Mouse (Mus musculus) ES-E14 (cell line): ENCODE data around the gene Galnt4. TPM values are rescaled to one million over a fixed set of nuclear protein-coding genes. Genes with fewer than 3 reads are reported as not detected.

Source experiments
- DNase-seq: peaks from one replicate; pipeline ENCODE4 v3.0.0-alpha.2; 2013; ENCODE audit warnings: low read depth, low spot score
- H3K27ac ChIP-seq: 2 replicates; pipeline ENCODE4 v1.5.1; 2012; ENCODE audit warnings: low read depth, mild to moderate bottlenecking, low read length, moderate library complexity, mixed read lengths; ENCODE audit not compliant: poor library complexity, insufficient read depth, severe bottlenecking
- H3K36me3 ChIP-seq: 2 replicates; pipeline ENCODE4 v1.6.1; 2012; ENCODE audit warnings: mild to moderate bottlenecking, low read length, moderate library complexity, mixed read lengths; ENCODE audit not compliant: control insufficient read depth, poor library complexity, insufficient read depth, severe bottlenecking
- H3K4me1 ChIP-seq, 2 experiments: fragments of 150-350 bp in 1 of 2; sonication (generic) in 1 of 2; 2 replicates each; pipeline ENCODE4 v1.6.1; 2012; ENCODE audit warnings: low read length in 2 of 2, mild to moderate bottlenecking in 1 of 2, mixed read lengths in 1 of 2; ENCODE audit not compliant: control insufficient read depth in 2 of 2, insufficient read depth in 2 of 2, poor library complexity in 1 of 2
- H3K4me3 ChIP-seq, 2 experiments: fragments of 150-350 bp in 1 of 2; sonication (generic) in 1 of 2; 2 replicates each; pipeline ENCODE4 v1.5.1; 2012; ENCODE audit warnings: low read length in 2 of 2, low read depth in 1 of 2, mild to moderate bottlenecking in 1 of 2, mixed read lengths in 1 of 2; ENCODE audit not compliant: insufficient read depth in 1 of 2, poor library complexity in 1 of 2, severe bottlenecking in 1 of 2
- H3K9ac ChIP-seq: 2 replicates; pipeline ENCODE4 v1.6.1; 2012; ENCODE audit warnings: low read depth, mild to moderate bottlenecking, low read length, mixed read lengths; ENCODE audit not compliant: poor library complexity, insufficient read depth, severe bottlenecking
- H3K9me3 ChIP-seq: fragments of 150-350 bp; sonication (generic); 2 replicates; pipeline ENCODE4 v1.6.1; 2012; ENCODE audit warnings: low read depth, mild to moderate bottlenecking, low read length; ENCODE audit not compliant: control insufficient read depth, insufficient read depth
- CHD2 ChIP-seq: IDR thresholded peaks from 2 replicates; pipeline ENCODE4 v1.6.1; 2014; ENCODE audit warnings: mild to moderate bottlenecking, low read depth, low read length, inconsistent platforms
- HCFC1 ChIP-seq: IDR thresholded peaks from 2 replicates; pipeline ENCODE4 v1.6.1; 2012; ENCODE audit warnings: low read length, inconsistent platforms, borderline replicate concordance; ENCODE audit not compliant: insufficient read depth
- MAFK ChIP-seq: IDR thresholded peaks from 2 replicates; pipeline ENCODE4 v1.6.1; 2014; ENCODE audit warnings: mild to moderate bottlenecking, low read depth, low read length, inconsistent platforms; ENCODE audit not compliant: insufficient read depth
- ZC3H11A ChIP-seq: IDR thresholded peaks from 2 replicates; pipeline ENCODE4 v1.6.1; 2012; ENCODE audit warnings: low read depth, mild to moderate bottlenecking, inconsistent platforms, low read length, borderline replicate concordance
- ZNF384 ChIP-seq: IDR thresholded peaks from 2 replicates; pipeline ENCODE4 v1.6.1; 2012; ENCODE audit warnings: low read depth, low read length, inconsistent platforms
- in situ Hi-C, 2 experiments: fragments of 600-800 bp; cut with MboI; formaldehyde crosslinking; loops; one replicate each; pipeline ENCODE4 v1.15.1; 2025; ENCODE audit warnings: low sequenced_read_pairs in 2 of 2, inconsistent platforms in 1 of 2; ENCODE audit not compliant: unreplicated experiment in 2 of 2
- total RNA-seq: library from RNA; depleted of rRNA; stranded (reverse); fragments of 300-350 nt; gene quantifications from 2 replicates; pipeline ENCODE4 v1.2.3, GENCODE M21; 2012

Gene Galnt4
- total RNA-seq, 1 experiment: 3.7 TPM

DNA sequence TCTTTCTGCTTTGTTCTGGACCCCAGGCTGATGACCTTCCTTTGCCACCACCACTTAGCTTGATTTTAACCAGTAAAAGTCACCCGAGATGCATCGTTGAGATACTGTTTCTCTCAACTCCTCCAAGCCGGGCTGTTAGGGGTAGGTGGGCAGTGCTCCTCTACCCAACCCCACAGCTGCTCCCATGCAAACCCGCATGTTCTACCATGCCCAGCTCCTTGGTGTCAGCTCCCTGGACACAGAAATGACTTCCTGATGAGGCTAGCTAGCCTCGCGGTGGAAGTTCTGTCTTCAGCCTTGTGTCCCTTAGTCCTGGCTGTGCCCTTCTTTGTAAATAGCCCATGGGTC is 22.7 kb upstream of the Galnt4 start:
- H3K36me3 ChIP-seq: no peaks in the 10 kb centered on the region
- H3K9me3 ChIP-seq: no peaks in the 10 kb centered on the region
- in situ Hi-C loops: no loop called here
- TF ChIP-seq CHD2 (no peak), ZC3H11A (no peak), HCFC1 (no peak), ZNF384 (no peak), MAFK (no peak)
- DNase-seq: no peak
- H3K9ac ChIP-seq: no peak overlapping the region
- no peak overlapping the region for H3K27ac ChIP-seq
- H3K4me3 ChIP-seq: no peak overlapping the region
- H3K4me1 ChIP-seq: no peaks in the 10 kb centered on the region

DNA sequence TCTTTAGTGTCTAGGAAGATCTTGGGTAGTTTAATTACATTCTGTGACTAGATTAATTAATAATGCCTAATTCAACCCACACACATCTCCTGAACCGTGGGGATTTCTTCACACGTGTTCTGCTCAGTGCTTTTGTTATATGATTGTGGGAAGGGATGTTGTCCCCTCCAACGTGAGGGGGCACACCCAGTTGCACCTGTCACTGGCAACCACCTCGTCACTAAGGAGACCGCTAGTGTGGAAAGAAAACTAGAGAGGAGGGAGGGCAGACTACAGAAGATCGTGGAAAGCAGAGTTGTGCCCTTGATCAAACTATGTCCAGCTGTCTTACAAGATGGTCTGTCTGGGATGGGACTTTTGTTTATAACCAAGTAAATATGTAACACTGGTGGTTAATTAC is 21.9 kb upstream of the Galnt4 start:
- no peak for TF ChIP-seq MAFK
- TF ChIP-seq HCFC1: no peak
- no peak for TF ChIP-seq CHD2
- TF ChIP-seq ZNF384: no peak
- no peak for TF ChIP-seq ZC3H11A
- H3K36me3 ChIP-seq: no peaks in the 10 kb centered on the region
- H3K4me1 ChIP-seq: no peaks in the 10 kb centered on the region
- H3K9ac ChIP-seq: no peak overlapping the region
- no peaks in the 10 kb centered on the region for H3K9me3 ChIP-seq
- no peak for DNase-seq
- in situ Hi-C loops: no loop called here
- no peak overlapping the region for H3K27ac ChIP-seq
- H3K4me3 ChIP-seq: no peak overlapping the region

DNA sequence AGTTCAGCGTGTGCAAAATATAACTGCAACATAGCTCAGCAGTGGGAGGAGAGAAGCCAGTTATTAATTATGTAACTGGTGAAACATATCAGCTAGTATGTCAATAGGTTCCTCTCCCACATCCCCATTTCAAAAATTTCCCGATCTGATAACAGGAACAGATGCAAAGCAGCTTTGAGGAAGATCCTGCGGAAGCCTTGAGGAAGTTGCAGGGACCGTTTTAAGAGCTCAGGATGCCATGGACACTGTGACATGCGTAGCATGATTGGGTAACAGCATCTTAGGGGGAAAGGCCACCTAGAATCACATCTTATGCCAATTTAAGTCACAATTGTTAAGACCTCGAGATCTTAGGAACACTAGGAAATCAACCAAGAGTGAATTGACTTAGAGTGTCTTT is 18.1 kb upstream of the Galnt4 start:
- Histone ChIP-seq H3K36me3 (no peaks in the 10 kb centered on the region), H3K9me3 (no peaks in the 10 kb centered on the region), H3K4me3 (no peak overlapping the region), H3K9ac (no peak overlapping the region), H3K4me1 (no peaks in the 10 kb centered on the region), H3K27ac (no peak overlapping the region)
- in situ Hi-C loops: no loop called here
- TF ChIP-seq CHD2 (no peak), ZC3H11A (no peak), HCFC1 (no peak), ZNF384 (no peak), MAFK (no peak)
- no peak for DNase-seq

DNA sequence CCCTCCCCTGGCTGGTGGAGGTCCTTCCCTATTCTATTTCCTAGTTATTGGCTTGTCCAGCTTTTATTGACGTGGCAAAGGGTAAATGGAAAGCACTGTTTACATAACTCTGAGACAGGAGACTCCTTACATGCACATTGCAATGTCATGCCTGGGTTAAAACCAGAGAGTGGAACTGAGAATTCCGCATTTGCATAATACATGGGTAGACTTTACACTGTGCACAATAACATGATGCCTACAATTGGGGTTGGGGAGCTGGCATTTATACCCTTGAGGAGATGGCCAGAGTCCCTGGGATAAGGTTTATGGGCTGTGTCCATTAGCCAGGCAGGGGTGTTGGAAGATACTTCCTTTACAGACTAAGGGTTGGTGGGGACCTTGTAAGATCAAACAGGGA is 14.6 kb upstream of the Galnt4 start:
- Histone ChIP-seq H3K9ac (no peak overlapping the region), H3K4me1 (no peaks in the 10 kb centered on the region), H3K27ac (no peak overlapping the region), H3K4me3 (no peak overlapping the region), H3K9me3 (no peaks in the 10 kb centered on the region), H3K36me3 (no peaks in the 10 kb centered on the region)
- in situ Hi-C loops: no loop called here
- TF ChIP-seq ZC3H11A: no peak
- TF ChIP-seq ZNF384: no peak
- TF ChIP-seq MAFK: no peak
- TF ChIP-seq CHD2: no peak
- TF ChIP-seq HCFC1: no peak
- no peak for DNase-seq

DNA sequence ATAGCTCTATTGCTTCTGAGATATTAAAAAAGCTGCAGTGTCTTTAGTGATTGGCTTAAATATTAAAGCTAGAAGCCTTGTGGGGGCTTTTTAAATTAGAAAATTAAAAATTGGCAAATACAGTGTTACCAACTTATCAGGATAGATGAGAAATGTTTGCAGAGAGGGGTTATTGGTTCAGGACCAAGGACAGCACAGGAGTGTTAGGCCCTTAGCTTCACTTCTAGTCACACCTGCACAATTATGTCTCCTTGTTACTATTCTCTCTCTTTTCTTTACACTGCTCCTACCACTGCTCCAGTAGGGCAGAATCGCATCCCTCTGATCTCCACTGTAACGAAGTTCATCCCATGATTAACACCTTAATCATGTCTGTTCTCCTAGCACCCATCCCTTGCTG is 12.8 kb upstream of the Galnt4 start:
- Histone ChIP-seq H3K4me3 (no peak overlapping the region), H3K4me1 (no peaks in the 10 kb centered on the region), H3K9me3 (no peaks in the 10 kb centered on the region), H3K9ac (no peak overlapping the region), H3K36me3 (no peaks in the 10 kb centered on the region), H3K27ac (no peak overlapping the region)
- TF ChIP-seq ZC3H11A: no peak
- no peak for TF ChIP-seq CHD2
- TF ChIP-seq MAFK: no peak
- no peak for TF ChIP-seq ZNF384
- no peak for TF ChIP-seq HCFC1
- in situ Hi-C loops: no loop called here
- DNase-seq: no peak
